Mouse (Mus musculus) stomach, embryonic 15.5 days (tissue): Measurements from ENCODE around the gene Cdk18. TPM values are rescaled to one million over a fixed set of nuclear protein-coding genes. Genes with fewer than 3 reads are reported as not detected.

Experiments
- ATAC-seq: fragments of 200-750 bp; cut with Nextera tagmentation; 2 replicates; pipeline ENCODE4 v1.8.0; 2017; ENCODE audit warnings: low read depth, moderate number of reproducible peaks, moderate TSS enrichment; ENCODE audit not compliant: insufficient read depth, low FRiP score
- H3K27ac ChIP-seq: fragments of 300-500 bp; sonication (generic); 2 replicates; pipeline ENCODE4 v1.5.1; 2015; ENCODE audit warnings: mild to moderate bottlenecking, inconsistent platforms
- H3K27me3 ChIP-seq: fragments of 300-500 bp; sonication (generic); replicated peaks from 2 replicates; pipeline ENCODE4 v1.6.1; 2015; ENCODE audit warnings: inconsistent platforms
- H3K36me3 ChIP-seq: fragments of 300-500 bp; sonication (generic); 2 replicates; pipeline ENCODE4 v1.6.1; 2015; ENCODE audit warnings: inconsistent platforms
- H3K4me1 ChIP-seq: fragments of 300-500 bp; sonication (generic); 2 replicates; pipeline ENCODE4 v1.6.1; 2015; ENCODE audit warnings: inconsistent platforms
- H3K4me2 ChIP-seq: fragments of 300-500 bp; sonication (generic); 2 replicates; pipeline ENCODE4 v1.6.1; 2015; ENCODE audit warnings: mild to moderate bottlenecking, inconsistent platforms
- H3K4me3 ChIP-seq: fragments of 300-500 bp; sonication (generic); replicated peaks from 2 replicates; pipeline ENCODE4 v1.5.1; 2015; ENCODE audit warnings: inconsistent platforms
- H3K9ac ChIP-seq: fragments of 300-500 bp; sonication (generic); 2 replicates; pipeline ENCODE4 v1.6.1; 2015; ENCODE audit warnings: inconsistent platforms
- H3K9me3 ChIP-seq: fragments of 300-500 bp; sonication (generic); 2 replicates; pipeline ENCODE4 v1.6.1; 2016; ENCODE audit warnings: inconsistent platforms
- WGBS: fragments of 180-500 bp; shearing (Covaris S2); methylation state at CpG from one replicate; pipeline ENCODE4 v1.1.7; 2015; 5-methylcytosine and 5-hydroxymethylcytosine counted together
- polyA plus RNA-seq: library from polyadenylated mRNA; unstranded; fragments of >200 nt; fragmentation: Nextera tagmentation; extraction: Ambion mirVana; gene quantifications from 2 replicates; pipeline ENCODE4 v1.2.1, GENCODE M21; 2015

Cdk18 gene
- polyA plus RNA-seq, 1 experiment from 2014 or later = 7.2 TPM

- Histone ChIP-seq H3K27ac (no peak overlapping the region), H3K9me3 (no peaks in the 10 kb centered on the region), H3K4me3 (no peak overlapping the region), H3K9ac (no peak overlapping the region), H3K4me2 (no peak overlapping the region), H3K27me3 (0 out of 2 replicates have a peak, but pooled peaks cover 3% of the 10 kb centered on the region), H3K36me3 (no peaks in the 10 kb centered on the region), H3K4me1 (no peaks in the 10 kb centered on the region)
- no peak for ATAC-seq
- 64% methylated on average over 2 of the region's 2 CpGs for WGBS
Observed at GRCm38 (mm10) chr1:132109368-132109767, 30.1 kb downstream of the Cdk18 start.

- Histone ChIP-seq H3K36me3 (no peaks in the 10 kb centered on the region), H3K9ac (no peak overlapping the region), H3K27me3 (0 out of 2 replicates have a peak, but pooled peaks cover 3% of the 10 kb centered on the region), H3K9me3 (no peaks in the 10 kb centered on the region), H3K4me3 (no peak overlapping the region), H3K4me1 (no peaks in the 10 kb centered on the region), H3K27ac (no peak overlapping the region), H3K4me2 (no peak overlapping the region)
- WGBS = 59% methylated on average over 14 of the region's 14 CpGs
- ATAC-seq = no peak
Observed at GRCm38 (mm10) chr1:132104353-132104752, 35.1 kb downstream of the Cdk18 start.

- Histone ChIP-seq H3K9me3 (no peaks in the 10 kb centered on the region), H3K36me3 (no peaks in the 10 kb centered on the region), H3K9ac (no peak overlapping the region), H3K27me3 (0 out of 2 replicates have a peak, but pooled peaks cover 3% of the 10 kb centered on the region), H3K27ac (no peak overlapping the region), H3K4me3 (no peak overlapping the region), H3K4me1 (no peaks in the 10 kb centered on the region), H3K4me2 (no peak overlapping the region)
- 66% methylated on average over 6 of the region's 6 CpGs for WGBS
- no peak for ATAC-seq
Observed at GRCm38 (mm10) chr1:132101953-132102697, 37.4 kb downstream of the Cdk18 start.

- H3K4me1 ChIP-seq = no peaks in the 10 kb centered on the region
- no peak overlapping the region for H3K9ac ChIP-seq
- no peak overlapping the region for H3K4me2 ChIP-seq
- no peak for ATAC-seq
- no peaks in the 10 kb centered on the region for H3K9me3 ChIP-seq
- WGBS = 69% methylated on average over 4 of the region's 4 CpGs
- no peaks in the 10 kb centered on the region for H3K36me3 ChIP-seq
- H3K27me3 ChIP-seq = no peaks in the 10 kb centered on the region
- H3K27ac ChIP-seq = no peak overlapping the region
- no peak overlapping the region for H3K4me3 ChIP-seq
Observed at GRCm38 (mm10) chr1:132099775-132100174, 39.7 kb downstream of the Cdk18 start.

GRCm38 (mm10) chr1:132099016-132099415, 40.5 kb downstream of the Cdk18 start:
- Histone ChIP-seq H3K9ac (no peak overlapping the region), H3K4me1 (no peaks in the 10 kb centered on the region), H3K4me2 (no peak overlapping the region), H3K4me3 (no peak overlapping the region), H3K36me3 (no peaks in the 10 kb centered on the region), H3K9me3 (no peaks in the 10 kb centered on the region), H3K27ac (no peak overlapping the region), H3K27me3 (no peaks in the 10 kb centered on the region)
- ATAC-seq = no peak
- 53% methylated on average over 4 of the region's 4 CpGs for WGBS

- H3K9ac ChIP-seq = no peak overlapping the region
- H3K36me3 ChIP-seq = no peaks in the 10 kb centered on the region
- no peaks in the 10 kb centered on the region for H3K27me3 ChIP-seq
- no peak overlapping the region for H3K4me3 ChIP-seq
- H3K27ac ChIP-seq = no peak overlapping the region
- no peaks in the 10 kb centered on the region for H3K4me1 ChIP-seq
- no peaks in the 10 kb centered on the region for H3K9me3 ChIP-seq
- H3K4me2 ChIP-seq = no peak overlapping the region
- ATAC-seq = no peak
- WGBS = 35% methylated on average over 1 of the region's 1 CpGs
Observed at GRCm38 (mm10) chr1:132098076-132098475, 41.4 kb downstream of the Cdk18 start.

GRCm38 (mm10) chr1:132095356-132096004, 44.0 kb downstream of the Cdk18 start:
- Histone ChIP-seq H3K27me3 (no peaks in the 10 kb centered on the region), H3K9me3 (no peaks in the 10 kb centered on the region), H3K36me3 (no peaks in the 10 kb centered on the region), H3K4me2 (no peak overlapping the region), H3K27ac (peak overlapping the region; percentile 51; the same call in 1 of the 2 replicates), H3K4me1 (no peaks in the 10 kb centered on the region), H3K4me3 (no peak overlapping the region), H3K9ac (no peak overlapping the region)
- 55% methylated on average over 11 of the region's 11 CpGs for WGBS
- ATAC-seq = peak; percentile 76

- Histone ChIP-seq H3K36me3 (no peaks in the 10 kb centered on the region), H3K4me1 (no peaks in the 10 kb centered on the region), H3K27me3 (no peaks in the 10 kb centered on the region), H3K27ac (no peak overlapping the region), H3K4me2 (no peak overlapping the region), H3K9ac (no peak overlapping the region), H3K4me3 (no peak overlapping the region), H3K9me3 (no peaks in the 10 kb centered on the region)
- ATAC-seq = no peak
- WGBS = 87% methylated on average over 4 of the region's 4 CpGs
Observed at GRCm38 (mm10) chr1:132093269-132093668, 46.2 kb downstream of the Cdk18 start.

GRCm38 (mm10) chr1:132090266-132090665, 49.2 kb downstream of the Cdk18 start:
- no peaks in the 10 kb centered on the region for H3K4me1 ChIP-seq
- no peak overlapping the region for H3K9ac ChIP-seq
- H3K27me3 ChIP-seq = no peaks in the 10 kb centered on the region
- no peak overlapping the region for H3K4me3 ChIP-seq
- WGBS = 71% methylated on average over 4 of the region's 4 CpGs
- no peak for ATAC-seq
- H3K27ac ChIP-seq = no peak overlapping the region
- no peaks in the 10 kb centered on the region for H3K36me3 ChIP-seq
- H3K4me2 ChIP-seq = no peak overlapping the region
- H3K9me3 ChIP-seq = no peaks in the 10 kb centered on the region

GRCm38 (mm10) chr1:132089767-132090166, 49.7 kb downstream of the Cdk18 start:
- Histone ChIP-seq H3K27ac (no peak overlapping the region), H3K27me3 (no peaks in the 10 kb centered on the region), H3K9me3 (no peaks in the 10 kb centered on the region), H3K4me2 (no peak overlapping the region), H3K36me3 (no peaks in the 10 kb centered on the region), H3K9ac (no peak overlapping the region), H3K4me3 (no peak overlapping the region), H3K4me1 (no peaks in the 10 kb centered on the region)
- WGBS = 75% methylated on average over 6 of the region's 6 CpGs
- ATAC-seq = no peak

GRCm38 (mm10) chr1:132088181-132088671, 51.3 kb downstream of the Cdk18 start:
- ATAC-seq = no peak
- no peak overlapping the region for H3K4me2 ChIP-seq
- H3K4me1 ChIP-seq = no peaks in the 10 kb centered on the region
- no peaks in the 10 kb centered on the region for H3K36me3 ChIP-seq
- H3K9me3 ChIP-seq = no peaks in the 10 kb centered on the region
- 74% methylated on average over 5 of the region's 5 CpGs for WGBS
- H3K9ac ChIP-seq = no peak overlapping the region
- no peak overlapping the region for H3K27ac ChIP-seq
- no peaks in the 10 kb centered on the region for H3K27me3 ChIP-seq
- H3K4me3 ChIP-seq = no peak overlapping the region
